Mouse (Mus musculus) induced T-regulatory cell, adult 2 months (primary cell): ENCODE results near the gene Rnf215.
"Not testable (repeated sequence)": the region's sequence is repeated elsewhere in the genome, so short reads cannot be mapped to it uniquely, and the experiment has no call there.

Source experiments
- DNase-seq: peaks from one replicate; pipeline ENCODE4 v3.0.0-alpha.2; 2012; ENCODE audit warnings: low read depth

Gene Rnf215

DNA sequence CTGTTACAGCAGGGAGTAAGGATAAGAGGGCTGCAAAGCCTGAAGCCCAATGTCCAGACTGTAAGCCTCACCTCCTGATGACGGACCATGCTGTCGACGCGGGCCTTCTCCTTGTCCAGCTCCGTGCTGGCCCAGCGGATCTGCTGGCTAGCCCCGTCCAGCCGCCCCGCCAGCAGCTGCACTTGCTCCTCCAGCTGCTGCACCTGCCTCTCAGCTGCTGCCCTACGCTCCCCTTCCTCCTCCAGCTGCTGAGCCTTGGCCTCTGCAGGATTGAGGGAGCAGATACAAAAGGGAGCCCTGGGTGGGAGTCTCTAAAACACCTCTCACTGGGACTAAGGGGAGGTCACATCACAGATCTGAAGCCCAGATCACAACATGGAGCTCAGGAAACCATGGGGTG is 12.1 kb downstream of the Rnf215 start:
- no peak for DNase-seq

DNA sequence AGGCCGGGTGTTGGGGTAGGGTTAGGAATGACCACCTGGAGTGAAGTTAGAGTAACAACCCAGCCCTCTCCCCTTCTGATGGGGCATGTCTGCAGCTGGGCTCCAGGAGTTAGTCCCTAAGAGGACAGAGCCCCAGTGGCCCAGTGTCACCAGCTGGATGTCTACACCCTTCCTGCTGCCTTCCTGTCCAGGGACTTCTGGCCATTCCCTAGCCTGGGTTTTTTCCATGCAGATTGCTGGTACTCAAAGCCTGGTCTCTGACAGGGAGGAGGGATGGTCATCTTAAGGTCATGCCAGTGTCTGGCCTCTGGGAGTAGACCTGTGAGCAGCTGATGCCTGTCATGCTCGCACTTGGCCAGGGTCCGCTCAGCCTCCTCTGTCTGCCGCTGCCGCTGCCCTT is 13.1 kb downstream of the Rnf215 start:
- no peak for DNase-seq

GRCm38 (mm10) chr11:4148536-4149156 is 13.6 kb downstream of the Rnf215 start:
- no peak for DNase-seq

DNA sequence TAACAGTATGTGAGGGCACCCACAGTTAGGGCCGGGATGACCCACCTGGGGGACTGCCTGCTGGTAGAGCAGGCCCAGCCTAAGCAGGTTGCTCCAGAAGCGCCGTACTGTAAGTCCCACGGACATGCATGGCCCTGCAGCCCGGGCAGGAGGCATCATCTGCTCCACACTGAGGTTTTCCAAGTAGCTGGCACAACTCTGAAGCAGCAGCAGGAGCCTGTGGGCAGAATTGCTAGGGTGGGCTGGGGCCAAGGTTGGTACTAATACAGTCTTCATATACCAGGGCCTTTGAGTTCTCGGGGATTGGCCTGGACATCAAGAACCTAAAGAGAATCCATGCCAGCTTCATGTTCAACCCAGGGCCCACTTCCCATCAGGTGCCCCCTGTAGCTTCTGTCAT is 14.9 kb downstream of the Rnf215 start:
- DNase-seq, result no peak

GRCm38 (mm10) chr11:4153694-4154093 is 18.7 kb downstream of the Rnf215 start:
- DNase-seq, result no peak

DNA sequence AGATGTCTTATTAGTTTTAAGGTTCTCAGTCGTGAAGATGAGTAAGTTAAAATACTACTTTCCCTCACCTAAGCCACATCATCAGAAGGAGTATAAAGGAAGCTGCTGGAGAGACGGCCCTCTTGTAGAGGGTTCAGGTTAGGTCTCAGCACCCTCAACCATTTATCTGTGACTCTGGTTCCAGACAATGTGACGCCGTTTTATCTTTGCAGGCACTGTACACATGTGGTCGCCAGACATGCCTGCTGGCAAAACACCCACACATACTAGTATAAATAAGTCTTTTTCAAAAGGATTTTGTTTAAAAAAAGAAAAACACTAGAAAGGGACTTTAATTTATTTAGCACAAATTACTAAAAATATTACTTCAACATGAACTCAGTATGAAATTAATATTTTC is 20.6 kb downstream of the Rnf215 start:
- no peak for DNase-seq

- no peak for DNase-seq
These were observed 23.7 kb downstream of the Rnf215 start for GRCm38 (mm10) chr11:4158676-4159075.

DNA sequence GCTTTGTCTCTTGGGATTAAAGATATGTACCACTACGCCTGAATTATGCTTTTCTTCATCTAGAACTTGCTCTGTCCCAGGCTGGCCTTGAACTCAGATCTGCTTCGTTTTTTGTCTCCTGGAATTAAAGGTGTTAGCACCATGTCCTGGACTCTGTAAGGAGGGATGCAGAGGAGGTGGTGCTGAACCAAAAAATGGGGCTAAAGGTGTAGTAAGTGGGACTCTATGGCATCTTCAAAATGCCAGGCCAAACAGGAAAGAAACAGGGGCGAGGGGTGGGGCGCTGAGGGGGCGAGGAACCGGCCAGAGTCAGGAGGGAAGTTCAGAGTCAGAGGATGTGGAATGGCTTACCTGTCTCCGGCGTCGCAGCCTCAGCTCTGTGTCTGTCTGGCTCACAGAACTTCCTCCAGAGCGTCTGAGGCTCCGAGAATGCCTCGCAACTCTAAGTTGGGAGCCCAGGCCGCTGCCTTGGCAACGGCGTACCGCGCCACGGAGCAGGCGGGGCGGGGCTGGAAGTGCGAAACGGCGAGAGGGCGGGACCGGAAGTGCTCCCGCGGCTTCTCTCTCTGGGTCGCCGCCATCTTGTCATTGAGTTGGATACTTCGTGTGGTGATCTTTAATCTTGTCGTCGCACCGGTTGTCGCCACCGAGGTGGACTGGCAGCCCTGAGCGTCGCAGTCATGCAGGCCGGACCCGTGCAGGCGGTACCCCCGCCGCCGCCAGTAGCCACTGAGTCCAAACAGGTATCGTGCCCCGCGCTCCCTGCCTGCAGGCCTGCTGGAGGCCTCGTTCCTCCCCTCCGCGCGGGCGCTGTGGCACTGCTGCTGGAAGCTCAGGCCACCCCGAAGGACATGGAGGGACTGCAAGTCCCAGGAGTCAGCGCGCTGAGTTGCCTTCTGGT is 25.1 kb downstream of the Rnf215 start, which contains the start of the genes Ccdc157 and Sf3a1:
Gene Ccdc157, minus strand, starts transcription at position 486 of the 901 bp plus-strand sequence.
Gene Sf3a1, plus strand, starts transcription at position 543 of the 901 bp plus-strand sequence.
- DNase-seq, result peak; percentile 96

GRCm38 (mm10) chr11:4160758-4161480 is 25.9 kb downstream of the Rnf215 start:
- no peak for DNase-seq

GRCm38 (mm10) chr11:4164701-4165100 is 29.7 kb downstream of the Rnf215 start:
- peak; percentile 49 for DNase-seq

DNA sequence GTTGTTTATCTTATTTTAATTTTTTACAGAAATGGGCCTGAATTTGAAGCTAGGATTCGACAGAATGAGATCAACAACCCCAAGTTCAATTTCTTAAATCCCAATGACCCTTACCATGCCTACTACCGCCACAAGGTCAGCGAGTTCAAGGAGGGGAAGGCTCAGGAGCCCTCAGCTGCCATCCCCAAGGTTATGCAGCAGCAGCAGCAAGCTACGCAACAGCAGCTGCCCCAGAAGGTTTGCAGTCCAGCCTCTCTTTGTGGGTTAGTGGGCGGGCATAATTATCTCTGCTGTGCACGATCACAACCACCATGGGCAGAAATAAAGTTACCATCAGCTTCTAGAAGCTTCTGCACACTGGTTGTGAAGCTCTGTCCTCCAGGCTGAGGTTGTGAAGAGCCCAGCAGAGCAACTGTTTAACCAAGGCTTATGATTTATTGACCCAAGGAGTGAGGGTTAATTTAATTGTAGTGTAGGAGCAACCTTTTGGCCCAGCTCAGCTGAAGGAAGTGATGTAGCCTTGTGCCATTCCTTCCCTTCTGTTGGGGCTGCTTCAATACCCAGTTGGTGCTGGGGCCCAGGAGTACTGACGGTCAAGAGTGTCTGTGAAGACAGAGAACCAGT is 31.6 kb downstream of the Rnf215 start:
- no peak for DNase-seq

GRCm38 (mm10) chr11:4174586-4174985 is 39.6 kb downstream of the Rnf215 start:
- DNase-seq, result no peak

- no peak for DNase-seq
These were observed 42.7 kb downstream of the Rnf215 start for GRCm38 (mm10) chr11:4177716-4178115.

GRCm38 (mm10) chr11:4182061-4182460 is 47.1 kb downstream of the Rnf215 start:
- DNase-seq, result no peak

GRCm38 (mm10) chr11:4183511-4183910 is 48.5 kb downstream of the Rnf215 start:
- DNase-seq, result no peak

DNA sequence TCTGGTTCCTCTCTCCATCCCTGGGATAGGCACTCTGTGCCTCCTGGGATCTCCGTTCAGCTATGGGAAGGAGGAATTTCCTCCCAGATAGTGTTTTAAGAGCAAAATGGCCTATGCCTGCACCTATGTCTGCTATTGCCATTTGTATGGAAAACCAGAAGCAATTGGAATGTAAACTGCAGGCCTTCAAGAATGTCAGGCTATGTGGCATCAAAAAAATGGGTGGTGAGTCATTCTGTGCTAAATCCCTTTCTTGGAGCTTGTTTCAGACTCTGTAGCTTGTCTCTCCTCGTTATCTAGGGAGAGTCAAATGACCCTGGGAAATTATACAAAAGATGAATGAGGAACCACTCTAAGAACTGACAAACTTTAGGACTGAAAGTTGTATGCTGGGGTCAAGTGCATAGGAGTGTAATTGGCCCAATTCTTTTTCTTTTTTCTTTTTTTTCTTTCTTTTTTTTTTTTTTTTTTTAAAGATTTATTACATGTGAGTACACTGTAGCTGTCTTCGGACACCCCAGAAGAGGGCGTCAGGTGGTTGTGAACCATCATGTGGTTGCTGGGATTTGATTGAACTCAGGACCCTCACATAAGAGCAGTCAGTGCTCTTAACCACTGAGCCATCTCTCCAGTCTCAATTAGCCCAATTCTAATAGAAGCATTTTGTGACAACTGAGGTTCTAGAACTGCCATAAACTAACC is 49.4 kb downstream of the Rnf215 start:
- peak; percentile 54 for DNase-seq

GRCm38 (mm10) chr11:4185480-4185879 is 50.5 kb downstream of the Rnf215 start:
- DNase-seq, result not testable (repeated sequence)

- DNase-seq, result peak; percentile 99
These were observed 51.7 kb downstream of the Rnf215 start, which contains the start of gene Tbc1d10a for GRCm38 (mm10) chr11:4186486-4187317. TSS of gene Tbc1d10a (plus strand) at chr11:4186789.

GRCm38 (mm10) chr11:4187318-4187700 is 52.3 kb downstream of the Rnf215 start:
- DNase-seq, result no peak

DNA sequence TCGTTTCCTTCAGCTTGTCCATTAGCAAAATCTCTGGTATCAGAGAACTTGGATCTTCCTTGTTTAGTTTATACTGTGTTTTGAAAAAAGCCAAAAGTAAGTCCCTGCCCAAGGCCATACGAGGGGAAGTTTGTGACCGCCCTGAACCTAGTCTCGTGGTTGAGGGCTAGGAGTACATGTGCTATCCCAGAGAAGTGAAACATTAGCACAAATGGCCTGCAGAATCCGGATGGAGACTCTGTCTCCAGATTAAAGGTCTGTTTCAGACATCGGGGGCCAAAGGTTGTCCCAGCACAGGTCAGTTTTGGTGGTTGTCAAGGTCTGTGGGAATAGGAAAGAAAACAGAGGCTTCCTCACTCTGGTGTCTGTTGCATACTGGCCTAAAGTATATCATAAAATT is 54.2 kb downstream of the Rnf215 start:
- no peak for DNase-seq
